Mouse (Mus musculus) heart, postnatal 0 days (tissue): Measurements from ENCODE around the gene Agap2. TPM values are rescaled to one million over a fixed set of nuclear protein-coding genes. Genes with fewer than 3 reads are reported as not detected.

Source experiments
- ATAC-seq: fragments of 200-750 bp; cut with Nextera tagmentation; 2 replicates; pipeline ENCODE4 v1.8.0; 2017; ENCODE audit warnings: low read depth, moderate number of reproducible peaks, moderate library complexity; ENCODE audit not compliant: insufficient read depth
- DNase-seq: peaks from one replicate; pipeline ENCODE4 v3.0.0-alpha.2; 2016; ENCODE audit warnings: low spot score
- H3K27ac ChIP-seq: fragments of 300-500 bp; sonication (generic); 2 replicates; pipeline ENCODE4 v1.5.1; 2014; ENCODE audit warnings: low read depth, mild to moderate bottlenecking
- H3K27me3 ChIP-seq: fragments of 300-500 bp; sonication (generic); 2 replicates; pipeline ENCODE4 v1.6.1; 2014; ENCODE audit warnings: low read length, mixed read lengths; ENCODE audit not compliant: control insufficient read depth, insufficient read depth
- H3K36me3 ChIP-seq: fragments of 300-500 bp; sonication (generic); replicated peaks from 2 replicates; pipeline ENCODE4 v1.6.1; 2014; ENCODE audit warnings: low read length, mixed read lengths; ENCODE audit not compliant: control insufficient read depth, insufficient read depth
- H3K4me1 ChIP-seq: fragments of 300-500 bp; sonication (generic); 2 replicates; pipeline ENCODE4 v1.6.1; 2014; ENCODE audit warnings: antibody characterized with exemption; ENCODE audit not compliant: control insufficient read depth, insufficient read depth
- H3K4me2 ChIP-seq: fragments of 300-500 bp; sonication (generic); 2 replicates; pipeline ENCODE4 v1.6.1; 2014; ENCODE audit warnings: low read depth, mild to moderate bottlenecking, low read length, moderate library complexity
- H3K4me3 ChIP-seq: fragments of 300-500 bp; sonication (generic); 2 replicates; pipeline ENCODE4 v1.5.1; 2014; ENCODE audit warnings: low read depth, low read length
- H3K9ac ChIP-seq: fragments of 300-500 bp; sonication (generic); replicated peaks from 2 replicates; pipeline ENCODE4 v1.6.1; 2014; ENCODE audit warnings: low read depth, low read length, mixed read lengths
- H3K9me3 ChIP-seq: fragments of 300-500 bp; sonication (generic); replicated peaks from 2 replicates; pipeline ENCODE4 v1.6.1; 2016; ENCODE audit warnings: low read length; ENCODE audit not compliant: control insufficient read depth
- CTCF ChIP-seq: IDR thresholded peaks from 2 replicates; pipeline ENCODE4 v1.5.1; 2016; ENCODE audit warnings: antibody characterized with exemption, control low read depth, low read depth
- EP300 ChIP-seq: IDR thresholded peaks from 2 replicates; pipeline ENCODE4 v1.6.1; 2016; ENCODE audit warnings: antibody characterized with exemption, low read depth
- WGBS: fragments of 180-500 bp; shearing (Covaris S2); extraction: QIAGEN DNeasy Blood & Tissue Kit; methylation state at CpG from one replicate; pipeline ENCODE4 v1.1.7; 2014; 5-methylcytosine and 5-hydroxymethylcytosine counted together
- polyA plus RNA-seq: library from polyadenylated mRNA; unstranded; fragments of >200 nt; fragmentation: Nextera tagmentation; extraction: Ambion mirVana; gene quantifications from 2 replicates; pipeline ENCODE4 v1.2.1, GENCODE M21; 2015
- total RNA-seq: library from RNA; depleted of rRNA; stranded (reverse); fragments of >200 nt; gene quantifications from 2 replicates; pipeline ENCODE4 v1.2.3, GENCODE M21; 2014; ENCODE audit warnings: low replicate concordance

Agap2 gene
- total and polyA plus RNA-seq, 2 experiments from 2014 or later: 0.15 to 1.7 TPM

- Histone ChIP-seq H3K27me3 (peaks cover 86% of the 10 kb centered on the region), H3K4me1 (no peaks in the 10 kb centered on the region), H3K36me3 (no peaks in the 10 kb centered on the region), H3K9me3 (no peaks in the 10 kb centered on the region), H3K4me2 (peak overlapping the region; percentile 65), H3K27ac (no peak overlapping the region), H3K4me3 (peak overlapping the region; percentile 45), H3K9ac (0 out of 2 replicates have a peak overlapping the region, but pooled peaks have one; percentile 25)
- no peak for TF ChIP-seq CTCF
- no peak for TF ChIP-seq EP300
- 5% methylated on average over 29 of the region's 49 CpGs for WGBS
- ATAC-seq: no peak; the same call in 1 of the 2 replicates
- no peak for DNase-seq
Measured at GRCm38 (mm10) chr10:127078677-127079575, 3.8 kb downstream of the Agap2 start.

GRCm38 (mm10) chr10:127079665-127080391 is 4.7 kb downstream of the Agap2 start:
- H3K4me2 ChIP-seq: peak overlapping the region; percentile 65
- no peaks in the 10 kb centered on the region for H3K4me1 ChIP-seq
- peaks cover 89% of the 10 kb centered on the region for H3K27me3 ChIP-seq
- no peaks in the 10 kb centered on the region for H3K9me3 ChIP-seq
- DNase-seq: no peak
- no peak for TF ChIP-seq CTCF
- TF ChIP-seq EP300: no peak
- no peaks in the 10 kb centered on the region for H3K36me3 ChIP-seq
- 7% methylated on average over 46 of the region's 70 CpGs for WGBS
- no peak overlapping the region for H3K27ac ChIP-seq
- H3K4me3 ChIP-seq: peak overlapping the region; percentile 45
- ATAC-seq: no peak
- H3K9ac ChIP-seq: 0 out of 2 replicates have a peak overlapping the region, but pooled peaks have one; percentile 25

- no peak for ATAC-seq
- Histone ChIP-seq H3K4me3 (peak overlapping the region; percentile 45), H3K9ac (no peak overlapping the region), H3K36me3 (no peaks in the 10 kb centered on the region), H3K27me3 (peaks cover 83% of the 10 kb centered on the region), H3K27ac (no peak overlapping the region), H3K9me3 (no peaks in the 10 kb centered on the region), H3K4me1 (no peaks in the 10 kb centered on the region), H3K4me2 (peak overlapping the region; percentile 57)
- WGBS: 5% methylated on average over 47 of the region's 48 CpGs
- no peak for DNase-seq
- TF ChIP-seq EP300 (no peak), CTCF (no peak)
Measured at GRCm38 (mm10) chr10:127080901-127081780, 6.1 kb downstream of the Agap2 start.

GRCm38 (mm10) chr10:127081996-127082620 is 7.0 kb downstream of the Agap2 start:
- Histone ChIP-seq H3K4me1 (no peaks in the 10 kb centered on the region), H3K9ac (no peak overlapping the region), H3K9me3 (no peaks in the 10 kb centered on the region), H3K4me2 (peak overlapping the region; percentile 57; the same call in 1 of the 2 replicates), H3K27me3 (peaks cover 76% of the 10 kb centered on the region), H3K4me3 (no peak overlapping the region; the same call in 1 of the 2 replicates), H3K27ac (no peak overlapping the region), H3K36me3 (no peaks in the 10 kb centered on the region)
- DNase-seq (no peak), ATAC-seq (no peak)
- 31% methylated on average over 8 of the region's 8 CpGs for WGBS
- TF ChIP-seq CTCF (no peak), EP300 (no peak)
